Mouse (Mus musculus) bone marrow, adult 2 months (tissue): ENCODE measurements around the gene Rorc.

Experiments
- CTCF ChIP-seq: fragments of 200-500 bp; IDR thresholded peaks from 2 replicates; pipeline ENCODE4 v1.5.1; 2011; ENCODE audit warnings: low read length, control low read depth; ENCODE audit not compliant: control insufficient read depth, insufficient read depth
- POLR2A ChIP-seq: fragments of 200-500 bp; IDR thresholded peaks from 2 replicates; pipeline ENCODE4 v1.6.1; 2011; ENCODE audit warnings: low read depth, mild to moderate bottlenecking, control low read depth, low read length, borderline replicate concordance; ENCODE audit not compliant: control insufficient read depth

DNA sequence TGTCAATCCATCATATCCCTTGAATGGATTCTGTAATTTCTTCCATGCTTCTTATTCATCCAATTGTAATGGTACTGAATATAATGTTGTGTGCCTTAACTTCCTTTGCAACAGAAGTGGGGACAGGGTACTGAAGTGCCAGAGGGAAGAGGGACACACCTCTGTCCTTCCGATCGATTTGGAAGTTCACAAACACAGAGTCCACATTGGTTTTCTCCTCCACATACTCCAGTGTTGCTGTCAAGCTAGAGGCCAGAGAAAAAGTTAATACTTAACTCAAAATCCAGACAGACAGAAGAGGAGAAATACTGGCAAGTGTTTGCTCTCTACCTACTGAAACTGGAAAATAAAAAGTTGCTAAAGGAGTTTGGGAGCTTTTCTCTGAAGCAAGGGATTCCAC, 61.7 kb downstream of the Rorc start:
- TF ChIP-seq CTCF: no peak
- TF ChIP-seq POLR2A: no peak
